Mouse (Mus musculus): ENCODE data around the gene Rad23a. TPM values are rescaled to one million over a fixed set of nuclear protein-coding genes. Genes with fewer than 3 reads are reported as not detected.
"Not testable (repeated sequence)": the region's sequence is repeated elsewhere in the genome, so short reads cannot be mapped to it uniquely, and the experiment has no call there.

Gene Rad23a
- total and polyA plus RNA-seq, 3 experiments = 122 to 141 (median 128) TPM

- no peak for DNase-seq
Measured at GRCm38 (mm10) chr8:84841514-84841913, 1.0 kb upstream of the Rad23a start.

- DNase-seq = no peak
Measured at GRCm38 (mm10) chr8:84839875-84840247, 604 bp downstream of the Rad23a start.

GRCm38 (mm10) chr8:84839411-84839810, 1.1 kb downstream of the Rad23a start:
- no peak for DNase-seq

- no peak for DNase-seq
Measured at GRCm38 (mm10) chr8:84838513-84838912, 2.0 kb downstream of the Rad23a start.

- DNase-seq = no peak
Measured at GRCm38 (mm10) chr8:84837912-84838470, 2.5 kb downstream of the Rad23a start.

- no peak for DNase-seq
Measured at GRCm38 (mm10) chr8:84837149-84837911, 3.1 kb downstream of the Rad23a start.

- DNase-seq = peak; percentile 84
Measured at GRCm38 (mm10) chr8:84834866-84835855, 5.3 kb downstream of the Rad23a start.

GRCm38 (mm10) chr8:84834002-84834865, 6.2 kb downstream of the Rad23a start:
- no peak for DNase-seq

GRCm38 (mm10) chr8:84832759-84833742, 7.4 kb downstream of the Rad23a start:
- no peak for DNase-seq

- peak; percentile 91 for DNase-seq
Measured at GRCm38 (mm10) chr8:84832034-84832717, 8.3 kb downstream of the Rad23a start.

GRCm38 (mm10) chr8:84831490-84831889, 9.0 kb downstream of the Rad23a start, which contains the start of gene Gadd45gip1:
TSS of gene Gadd45gip1 (plus strand) at chr8:84831522.
- peak; percentile 72 for DNase-seq

GRCm38 (mm10) chr8:84826518-84826917, 13.9 kb downstream of the Rad23a start:
- not testable (repeated sequence) for DNase-seq

- no peak for DNase-seq
Measured at GRCm38 (mm10) chr8:84825636-84826035, 14.8 kb downstream of the Rad23a start.

GRCm38 (mm10) chr8:84823653-84824052, 16.8 kb downstream of the Rad23a start:
- DNase-seq = peak; percentile 61

GRCm38 (mm10) chr8:84822723-84823122, 17.7 kb downstream of the Rad23a start, which contains the start of gene Dand5:
TSS of gene Dand5 (minus strand) at chr8:84822823.
- no peak for DNase-seq

GRCm38 (mm10) chr8:84816117-84816516, 24.3 kb downstream of the Rad23a start:
- DNase-seq = no peak

GRCm38 (mm10) chr8:84815547-84815946, 24.9 kb downstream of the Rad23a start:
- DNase-seq = peak; percentile 95

- no peak for DNase-seq
Measured at GRCm38 (mm10) chr8:84814555-84815441, 25.7 kb downstream of the Rad23a start.

GRCm38 (mm10) chr8:84814240-84814554, 26.3 kb downstream of the Rad23a start:
- DNase-seq = no peak

Data from adrenal gland, adult 2 months (tissue).